Mouse (Mus musculus) retina, embryonic 14.5 days (tissue): ENCODE measurements around the gene Tiam1.

Source experiments
- DNase-seq: peaks from one replicate; pipeline ENCODE4 v3.0.0-alpha.2; 2015; ENCODE audit warnings: low spot score

Gene Tiam1

DNA sequence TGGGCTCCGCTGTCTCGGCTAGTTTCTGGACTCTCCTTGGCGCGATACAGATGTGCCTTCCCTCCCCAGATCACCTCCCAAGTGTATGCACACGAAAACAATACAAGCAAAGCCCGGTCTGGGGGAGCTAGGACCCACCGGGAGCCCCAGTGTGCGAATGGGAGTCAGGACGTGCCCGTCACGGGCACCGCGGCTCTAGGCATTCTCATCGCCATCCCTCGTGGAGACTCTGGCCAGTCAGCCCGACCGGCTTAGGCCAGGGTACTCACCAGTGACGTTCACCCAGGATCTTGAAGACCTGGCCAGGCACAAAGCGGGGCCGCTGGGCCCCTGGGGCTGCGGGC is 181 bp downstream of the Tiam1 start:
- DNase-seq = no peak

DNA sequence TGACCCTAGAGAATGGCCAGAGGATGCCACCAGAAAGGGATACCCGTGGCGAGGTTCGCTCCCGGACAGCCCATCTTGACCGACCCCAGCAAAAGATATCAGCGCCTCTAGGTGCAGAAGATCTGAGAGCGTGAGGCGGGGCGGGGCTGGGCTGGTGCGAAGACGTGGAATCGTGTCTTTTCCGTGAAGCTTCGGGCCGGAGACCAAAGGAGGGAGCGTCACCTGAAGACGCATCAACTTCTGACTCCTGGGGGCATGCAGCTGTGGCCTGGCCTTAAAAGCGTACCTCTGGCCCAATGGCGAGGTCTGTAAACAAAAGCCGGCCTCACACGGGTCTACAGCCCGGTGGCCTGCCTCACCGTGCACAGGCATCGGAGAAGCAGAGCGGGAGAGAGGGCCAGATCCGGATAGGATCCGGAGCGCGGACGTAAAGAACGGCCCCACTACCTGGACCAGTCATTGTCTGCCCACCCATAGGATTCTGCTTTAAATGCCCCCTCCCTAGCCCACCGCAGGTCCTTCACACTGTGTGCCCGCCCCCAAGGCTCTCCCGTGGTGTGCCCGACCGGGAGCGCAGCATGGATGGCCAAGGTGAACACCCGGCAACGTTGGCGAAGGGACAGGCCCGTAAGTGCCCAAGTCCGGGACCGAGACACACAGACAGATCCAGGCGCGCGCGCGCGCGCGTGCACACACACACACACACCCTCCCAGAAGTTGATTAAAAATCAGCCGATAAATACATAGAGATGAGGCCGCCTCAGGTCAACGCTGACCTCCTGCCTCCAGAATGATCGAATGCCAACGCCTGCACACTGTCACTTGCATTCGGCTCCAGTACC is 774 bp downstream of the Tiam1 start:
- peak; percentile 67 for DNase-seq

DNA sequence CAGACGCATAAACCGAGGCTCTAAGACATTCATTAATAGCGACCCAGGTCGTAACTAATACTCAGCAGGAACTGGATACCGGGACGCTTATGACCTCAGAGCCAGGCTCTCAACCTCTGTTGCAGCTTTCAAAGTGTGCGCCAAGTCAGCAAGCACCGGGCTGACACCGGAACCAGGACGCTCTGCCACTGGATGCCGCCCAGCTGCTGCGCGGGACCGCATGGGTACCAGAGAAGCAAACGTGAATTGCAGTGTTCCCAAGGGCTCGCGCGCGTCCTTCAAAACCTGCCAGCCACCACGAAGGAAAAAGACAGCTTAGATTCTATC is 1.4 kb downstream of the Tiam1 start:
- DNase-seq = peak; percentile 44

DNA sequence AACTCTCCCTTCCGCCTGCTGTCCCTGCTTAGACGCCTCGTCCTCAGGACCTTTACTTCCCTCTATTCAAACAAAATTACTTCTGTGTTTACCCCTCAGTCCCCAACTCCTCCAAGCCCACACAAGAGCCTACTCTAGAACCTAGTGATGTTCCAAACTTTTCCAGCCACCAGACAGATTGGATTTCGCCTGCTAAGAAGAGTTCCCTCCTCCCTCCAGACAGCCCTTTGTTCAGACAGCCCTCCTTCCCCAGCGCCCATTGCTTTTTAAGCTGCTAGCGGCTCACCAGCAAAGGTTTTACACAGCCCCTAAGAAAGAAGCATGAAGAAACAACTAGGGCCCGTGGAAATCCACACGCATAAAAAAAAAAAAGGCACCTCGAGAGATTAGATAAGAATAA is 2.0 kb downstream of the Tiam1 start:
- no peak for DNase-seq

DNA sequence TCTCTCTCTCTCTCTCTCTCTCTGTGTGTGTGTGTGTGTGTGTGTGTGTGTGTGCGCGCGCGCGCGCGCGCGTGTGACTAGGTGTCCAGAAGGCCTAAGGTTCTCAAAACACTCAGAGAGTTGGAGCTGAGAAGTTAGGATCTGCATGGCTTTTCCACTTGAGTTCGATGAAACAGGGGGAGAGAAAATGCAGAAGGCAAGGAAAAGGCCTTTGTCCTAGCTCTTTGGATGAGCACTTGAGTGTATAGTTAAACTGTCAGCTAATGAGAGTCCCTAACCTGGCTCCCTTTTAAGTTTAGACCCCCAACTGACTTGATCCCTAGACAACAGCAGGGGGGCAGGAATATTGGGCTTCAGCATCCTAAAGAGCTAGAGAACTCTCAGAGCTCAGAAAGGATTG is 3.0 kb downstream of the Tiam1 start:
- DNase-seq = no peak

DNA sequence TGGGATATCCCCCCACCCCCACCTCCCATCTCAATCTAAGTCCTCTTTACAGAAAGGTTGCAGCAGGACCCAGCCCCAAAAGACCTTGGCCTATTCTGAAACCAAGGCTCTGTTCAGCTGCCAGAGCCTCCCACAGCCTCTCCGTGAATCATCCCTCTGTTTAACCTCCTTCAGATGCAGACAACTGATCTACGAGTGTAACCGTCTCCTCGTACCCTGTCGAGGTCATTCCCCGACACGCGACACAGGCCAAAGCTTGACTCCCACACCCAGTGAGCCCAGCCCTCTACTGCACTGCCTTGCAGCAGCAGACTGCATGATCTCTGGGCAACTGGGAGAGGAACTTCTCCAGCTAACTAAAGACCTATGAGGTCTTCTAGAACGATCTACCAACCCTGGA is 3.9 kb downstream of the Tiam1 start:
- no peak for DNase-seq

DNA sequence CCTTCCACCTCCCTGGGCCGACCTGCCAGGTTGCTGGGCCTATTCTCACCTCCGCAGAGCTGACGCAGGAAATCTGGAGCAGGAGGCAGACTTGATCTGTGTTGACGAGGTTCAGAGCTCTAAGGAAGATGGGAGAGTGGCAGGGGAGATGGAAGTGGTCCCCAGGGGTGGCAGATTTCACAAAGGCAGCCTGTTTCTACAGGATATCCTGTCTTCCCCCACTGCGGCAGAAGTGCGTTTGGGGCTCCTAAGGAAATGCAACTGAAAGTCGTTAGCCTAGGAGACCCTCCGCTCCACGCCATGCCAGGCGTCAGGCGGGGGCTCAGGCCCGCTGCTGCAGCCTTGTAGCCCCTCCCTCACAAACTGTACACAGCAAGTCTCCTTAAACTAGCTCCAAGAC is 5.4 kb downstream of the Tiam1 start:
- DNase-seq = no peak

DNA sequence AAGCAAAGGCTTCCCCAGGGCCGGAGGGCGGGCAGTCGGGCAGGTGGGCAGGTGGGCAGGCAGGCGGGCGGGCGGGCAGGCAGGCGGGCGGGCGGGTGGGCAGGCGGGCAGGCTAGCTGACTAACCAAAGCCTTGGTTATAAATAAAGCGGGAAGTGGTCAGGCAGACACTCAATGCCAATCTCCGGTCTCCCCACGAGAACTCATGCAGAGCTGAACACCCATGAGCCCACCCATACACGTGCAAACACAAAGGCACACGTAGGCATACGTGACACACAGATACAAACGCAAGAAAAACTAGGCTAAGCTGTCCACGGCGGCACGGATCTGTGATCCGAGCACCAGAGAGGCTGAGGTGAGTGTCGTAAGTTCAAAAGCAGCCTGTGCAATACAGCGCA is 6.4 kb downstream of the Tiam1 start:
- no peak for DNase-seq

DNA sequence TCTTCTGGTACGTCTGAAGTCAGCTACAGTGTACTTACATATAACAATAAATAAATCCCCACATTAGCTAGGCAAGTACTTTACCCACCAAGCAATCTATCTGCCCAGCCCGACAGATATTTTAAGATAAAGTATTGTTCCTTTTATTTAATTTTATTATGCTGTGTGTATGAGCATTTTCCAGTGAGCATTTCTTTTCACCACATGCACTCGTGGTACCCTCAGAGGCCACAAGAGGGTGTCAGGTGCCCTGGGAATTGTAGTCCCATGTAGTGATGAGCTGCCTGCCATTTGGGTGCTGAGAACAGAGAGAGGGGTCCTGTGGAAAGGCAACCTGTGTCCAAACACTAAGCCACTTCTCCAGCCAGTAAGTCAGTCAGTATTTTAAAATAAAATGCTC is 8.0 kb downstream of the Tiam1 start:
- no peak for DNase-seq

DNA sequence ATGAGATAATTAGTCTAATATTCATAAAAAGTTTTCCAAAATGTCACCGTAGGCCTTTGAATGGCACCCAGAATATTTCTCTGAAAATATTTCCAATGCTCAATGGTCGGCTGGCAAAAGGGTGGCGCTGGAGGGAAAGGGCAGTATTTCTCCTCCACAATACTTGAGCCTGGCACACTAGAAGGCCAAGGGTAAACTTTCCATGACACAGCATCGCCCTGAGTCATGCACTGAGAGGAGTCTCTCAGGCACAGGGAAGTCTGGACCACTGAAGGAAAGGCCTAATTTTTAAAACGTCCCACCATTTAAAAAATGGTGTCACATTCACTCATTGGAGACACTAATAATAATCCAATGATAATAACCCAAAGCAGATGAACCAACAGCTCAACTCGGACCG is 9.2 kb downstream of the Tiam1 start:
- no peak for DNase-seq

DNA sequence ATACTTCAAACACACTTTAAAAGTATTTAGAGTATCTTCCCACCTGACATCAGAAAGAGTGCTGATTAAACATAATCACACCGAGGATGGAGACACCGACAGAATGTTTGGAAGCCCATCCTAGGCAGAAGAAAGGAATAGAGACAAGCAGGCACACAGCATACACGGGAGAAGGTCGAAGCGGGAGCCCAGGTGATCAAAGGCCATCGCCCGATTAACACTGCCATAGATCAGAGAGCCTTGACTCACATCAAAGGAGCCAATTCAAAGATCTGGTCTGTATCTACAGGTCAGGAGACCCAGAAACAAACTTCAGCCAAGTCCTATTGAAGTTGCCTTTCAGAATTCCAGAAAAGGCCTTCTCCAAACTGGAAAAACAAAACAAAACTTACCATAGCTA is 10.8 kb downstream of the Tiam1 start:
- DNase-seq = no peak

DNA sequence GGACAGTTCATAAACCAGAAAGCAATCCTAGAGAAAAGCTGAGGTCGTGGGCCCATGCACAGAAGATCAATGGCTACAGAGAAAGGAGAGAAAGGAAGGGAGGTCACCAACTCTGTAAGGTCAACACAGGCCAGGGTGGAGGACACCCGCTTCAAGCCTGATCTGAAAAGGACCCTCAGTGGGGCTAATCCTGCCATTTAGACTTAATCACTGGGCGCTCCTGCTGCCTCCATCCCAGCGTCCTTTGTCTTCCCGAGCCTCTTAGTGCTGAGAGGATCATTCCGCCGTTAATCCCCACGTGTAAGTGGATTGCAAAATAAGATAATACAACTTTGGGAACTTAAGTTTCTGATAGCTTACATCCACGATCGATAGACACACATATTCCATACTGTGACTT is 11.2 kb downstream of the Tiam1 start:
- DNase-seq = peak; percentile 70

DNA sequence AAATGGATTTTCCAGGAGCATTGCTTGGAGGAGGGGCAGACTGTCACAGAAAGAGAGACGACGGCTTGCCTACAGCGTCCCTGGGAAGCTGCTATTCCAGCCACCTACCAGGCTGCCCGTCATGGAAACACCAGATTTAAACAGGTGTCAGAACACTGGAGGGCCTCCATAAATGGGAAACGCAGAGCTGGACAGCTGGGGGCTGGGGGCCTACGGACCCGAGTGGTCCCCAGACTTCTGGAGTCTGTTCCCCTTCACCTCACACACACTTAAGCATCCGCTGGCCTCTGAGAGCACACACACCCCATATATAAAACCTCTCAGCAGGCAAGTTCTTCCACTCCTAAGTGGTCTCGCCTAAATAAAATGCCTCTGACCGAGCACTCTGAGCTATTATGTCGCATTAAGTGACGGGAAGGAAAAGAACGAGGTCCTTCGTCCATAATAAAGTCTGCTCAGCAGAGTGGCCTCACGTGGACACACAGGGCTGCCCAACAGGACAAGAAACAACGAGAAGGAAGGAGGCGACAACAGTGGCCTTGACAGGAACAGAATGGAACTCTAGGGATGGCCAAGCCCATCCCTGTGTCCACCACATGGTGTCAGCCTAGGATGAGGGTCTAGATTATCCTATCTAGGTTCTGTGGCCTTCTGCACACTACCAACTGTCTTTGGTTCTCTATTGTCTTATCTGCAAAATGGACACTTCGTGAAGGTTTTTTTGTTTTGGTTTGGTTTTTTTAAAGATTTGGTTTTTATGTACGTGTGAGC is 14.6 kb downstream of the Tiam1 start:
- peak; percentile 13 for DNase-seq

DNA sequence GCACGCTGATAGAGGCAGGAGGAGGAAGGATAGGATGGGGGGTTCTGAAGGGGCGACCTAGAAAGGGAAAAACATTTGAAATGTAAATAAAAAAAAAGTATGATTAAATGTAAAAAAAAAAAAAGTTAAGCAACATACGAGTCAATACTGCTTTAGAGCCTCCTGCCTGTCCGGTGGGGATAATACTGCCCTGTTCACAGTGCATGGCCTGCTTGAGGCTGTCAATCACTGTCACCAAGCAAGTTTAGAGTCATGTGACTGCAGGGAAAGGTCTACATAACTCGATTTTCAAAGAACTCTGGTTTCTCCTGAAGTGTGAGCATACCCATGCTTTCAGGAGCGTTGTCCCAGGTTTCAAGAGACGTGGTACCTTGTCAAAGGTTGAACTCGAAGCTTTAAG is 15.2 kb downstream of the Tiam1 start:
- no peak for DNase-seq

DNA sequence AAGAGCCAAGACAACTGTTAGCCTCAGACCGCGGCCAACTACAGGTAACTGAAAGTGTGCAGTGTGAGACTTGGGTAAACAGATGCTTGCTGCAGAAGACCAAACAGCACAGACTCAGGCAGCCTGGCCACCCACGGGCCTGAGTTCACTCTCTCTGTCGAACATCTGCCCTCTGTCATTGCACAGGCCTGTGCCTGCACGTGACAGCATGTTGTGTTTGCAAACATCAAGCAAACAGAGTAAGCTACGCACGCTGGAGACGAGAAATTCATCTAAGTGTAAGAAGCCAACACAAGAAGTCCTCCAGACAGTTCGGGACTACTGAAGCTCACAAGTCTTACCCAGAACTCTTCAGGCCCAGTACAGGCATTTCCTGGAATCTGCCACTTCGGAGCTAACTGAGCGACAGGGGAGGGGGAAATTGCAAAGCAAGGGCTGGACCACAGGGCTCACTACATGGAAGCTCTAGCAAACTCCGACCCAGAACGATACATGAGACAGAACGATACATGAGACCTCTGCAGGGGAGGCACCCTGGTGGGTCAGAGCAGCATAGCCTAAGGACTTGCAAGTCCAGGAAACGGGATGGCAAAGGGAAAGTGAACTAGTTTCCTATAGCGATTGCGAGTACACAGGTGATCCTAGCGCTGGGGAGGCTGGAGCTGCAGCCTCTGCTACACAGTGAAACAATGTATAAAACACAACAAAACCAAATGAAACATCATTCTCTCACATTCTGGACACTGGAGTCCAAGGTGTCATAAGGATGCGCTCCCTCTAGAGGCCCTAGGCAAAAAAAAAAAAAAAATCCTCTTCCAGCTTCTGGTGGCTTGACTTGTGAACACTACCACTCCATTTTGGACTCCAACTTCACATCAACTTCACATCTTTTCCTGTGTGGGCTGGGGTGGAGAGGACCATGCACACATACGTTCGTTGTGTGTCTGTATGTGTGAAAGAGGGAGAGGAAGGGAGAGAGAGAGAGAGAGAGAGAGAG is 18.0 kb downstream of the Tiam1 start:
- no peak for DNase-seq

DNA sequence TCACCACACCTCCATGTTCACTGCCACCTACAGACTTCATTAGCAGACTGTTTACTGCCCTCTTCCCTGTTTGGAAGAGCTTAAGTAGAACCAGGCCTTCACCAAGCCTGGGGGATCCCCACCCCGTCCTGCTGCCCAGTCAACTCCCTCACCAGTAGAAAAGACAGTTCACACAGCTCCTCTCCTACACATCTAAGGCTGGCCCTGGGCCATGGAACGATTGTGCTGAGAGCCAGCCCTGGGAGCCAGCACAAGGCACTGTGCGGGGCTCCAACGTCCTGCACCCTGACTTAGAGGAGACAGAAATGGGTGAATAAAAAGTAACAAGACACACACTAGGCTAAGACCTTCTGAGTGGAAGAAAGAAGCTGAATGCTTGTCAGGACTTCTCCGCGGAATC is 20.5 kb downstream of the Tiam1 start:
- no peak for DNase-seq

DNA sequence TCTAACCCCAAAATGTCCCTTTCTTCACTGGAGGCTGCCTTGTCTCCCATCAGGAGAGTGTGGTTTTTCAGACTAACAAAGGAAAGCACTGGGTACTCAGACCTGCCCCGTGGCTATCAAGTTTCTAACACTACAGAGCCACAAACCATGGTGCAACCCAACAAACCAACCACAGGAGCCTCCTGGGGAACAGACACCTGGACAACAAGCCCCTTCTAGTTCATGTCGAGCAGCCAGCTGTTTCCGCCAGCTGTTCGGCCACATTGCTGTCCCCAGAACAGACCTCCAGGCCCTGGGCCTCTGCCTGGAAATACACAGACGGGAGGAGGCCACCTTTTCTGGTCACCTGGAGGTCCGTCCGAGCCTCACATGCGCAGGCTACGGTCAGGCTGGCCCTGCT is 21.1 kb downstream of the Tiam1 start:
- no peak for DNase-seq

DNA sequence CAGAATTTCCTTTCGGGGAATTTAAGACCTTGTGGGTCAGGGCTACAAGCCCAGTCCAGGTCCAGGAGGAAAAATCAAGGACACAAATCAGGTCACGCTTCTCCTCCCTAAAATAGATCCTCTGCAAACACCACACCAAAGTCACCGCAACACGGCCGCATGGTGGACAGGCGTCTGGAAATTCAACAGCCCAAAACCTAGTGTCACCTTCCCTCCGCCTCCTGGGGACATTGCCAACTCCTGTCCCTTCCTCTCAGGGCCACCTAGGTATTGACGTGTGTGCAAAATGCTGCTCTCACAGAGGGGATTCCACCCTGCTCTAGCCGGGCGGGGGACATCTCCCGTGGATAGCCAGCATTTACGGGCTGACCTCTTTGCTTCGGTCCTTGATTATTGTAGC is 21.8 kb downstream of the Tiam1 start:
- no peak for DNase-seq

DNA sequence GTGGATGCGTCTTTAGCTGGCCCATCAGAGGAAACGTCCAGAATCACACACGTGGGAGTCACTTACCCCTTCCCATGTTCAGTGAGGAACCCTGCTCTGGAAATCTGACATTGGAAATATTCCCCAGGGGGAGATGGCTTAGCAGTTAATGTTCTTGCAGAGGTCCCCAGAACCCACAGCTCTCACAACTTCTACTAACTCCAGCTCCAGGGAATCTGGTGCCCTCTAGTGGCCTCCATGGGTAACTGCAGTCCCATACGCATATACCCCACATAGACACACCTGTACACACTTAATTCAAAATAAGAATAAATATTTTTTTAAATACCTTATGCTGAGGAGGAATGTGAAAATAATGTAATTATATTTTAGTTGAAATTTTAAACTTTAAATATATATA is 23.6 kb downstream of the Tiam1 start:
- no peak for DNase-seq

DNA sequence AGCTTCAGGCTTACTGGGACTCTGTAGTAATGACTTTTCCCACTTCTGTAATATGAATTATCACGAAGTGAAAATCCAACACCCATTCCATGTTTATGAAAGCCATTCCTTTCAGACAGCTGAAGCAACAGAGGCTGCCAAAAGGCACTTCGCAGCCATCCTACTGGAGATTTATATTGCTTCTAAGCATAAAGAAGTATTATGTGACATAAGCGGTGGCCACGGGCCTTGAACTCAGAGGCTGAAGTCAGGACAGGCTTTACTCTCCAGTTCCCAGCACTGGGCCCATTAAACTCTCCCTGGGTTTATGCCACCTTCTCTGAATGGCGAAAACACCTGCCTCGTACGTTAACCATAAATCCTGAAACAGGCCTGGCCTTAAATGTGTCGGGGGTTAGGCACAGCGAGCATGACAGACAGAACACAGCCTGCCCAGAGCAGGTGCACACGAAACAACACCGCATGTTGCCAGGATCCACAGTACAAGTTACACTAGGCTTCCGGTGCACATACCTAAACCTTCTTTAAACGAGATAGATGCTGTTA is 26.9 kb downstream of the Tiam1 start:
- no peak for DNase-seq

DNA sequence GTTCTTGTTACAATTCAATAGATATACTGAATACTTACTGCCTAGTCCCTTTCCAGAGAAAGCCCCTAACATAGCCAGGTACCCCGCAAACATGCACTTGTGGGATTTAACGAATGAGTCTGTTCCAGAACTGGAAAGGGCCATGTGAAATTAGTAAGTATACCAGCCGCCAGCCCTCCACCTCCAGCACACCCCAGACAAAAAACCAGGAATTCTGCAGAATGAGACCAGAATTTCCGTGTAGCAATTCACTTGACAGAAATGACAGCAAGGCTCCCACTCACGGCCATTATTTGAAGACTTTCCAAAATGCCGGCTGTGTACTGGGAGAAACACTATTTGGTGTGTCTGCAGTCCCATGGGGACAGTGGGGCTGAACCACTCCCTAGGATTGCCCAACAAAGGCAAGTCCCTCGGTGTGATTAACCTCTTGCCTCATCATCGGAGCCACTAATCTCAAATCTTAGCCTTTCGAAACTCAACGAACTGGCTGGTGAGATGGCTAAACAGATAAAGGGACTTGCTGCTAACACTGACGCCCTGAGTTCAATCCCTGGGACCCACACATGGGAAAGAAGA is 30.9 kb downstream of the Tiam1 start:
- DNase-seq = no peak

DNA sequence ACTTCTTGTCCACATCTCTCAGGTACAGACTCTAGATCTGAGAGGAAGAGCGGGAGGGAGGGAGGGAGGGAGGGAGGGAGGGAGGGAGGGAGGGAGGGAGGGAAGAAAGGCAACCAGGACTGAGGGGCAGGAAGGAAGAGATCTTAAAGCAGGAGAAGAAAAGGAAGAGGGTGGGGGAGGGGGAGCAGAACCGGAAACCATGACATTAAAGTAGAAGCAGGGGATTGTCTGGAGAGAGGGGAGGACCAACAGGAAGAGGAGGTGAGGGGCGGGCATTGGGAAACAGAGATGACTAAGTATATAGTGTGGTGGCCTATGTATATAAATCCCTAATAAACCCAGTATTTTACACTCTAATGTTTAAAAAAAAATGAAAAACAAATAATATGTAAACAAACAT is 34.1 kb downstream of the Tiam1 start:
- no peak for DNase-seq
